Mouse (Mus musculus): Measurements from ENCODE around the gene Atp6v1g3.

Gene Atp6v1g3

DNA sequence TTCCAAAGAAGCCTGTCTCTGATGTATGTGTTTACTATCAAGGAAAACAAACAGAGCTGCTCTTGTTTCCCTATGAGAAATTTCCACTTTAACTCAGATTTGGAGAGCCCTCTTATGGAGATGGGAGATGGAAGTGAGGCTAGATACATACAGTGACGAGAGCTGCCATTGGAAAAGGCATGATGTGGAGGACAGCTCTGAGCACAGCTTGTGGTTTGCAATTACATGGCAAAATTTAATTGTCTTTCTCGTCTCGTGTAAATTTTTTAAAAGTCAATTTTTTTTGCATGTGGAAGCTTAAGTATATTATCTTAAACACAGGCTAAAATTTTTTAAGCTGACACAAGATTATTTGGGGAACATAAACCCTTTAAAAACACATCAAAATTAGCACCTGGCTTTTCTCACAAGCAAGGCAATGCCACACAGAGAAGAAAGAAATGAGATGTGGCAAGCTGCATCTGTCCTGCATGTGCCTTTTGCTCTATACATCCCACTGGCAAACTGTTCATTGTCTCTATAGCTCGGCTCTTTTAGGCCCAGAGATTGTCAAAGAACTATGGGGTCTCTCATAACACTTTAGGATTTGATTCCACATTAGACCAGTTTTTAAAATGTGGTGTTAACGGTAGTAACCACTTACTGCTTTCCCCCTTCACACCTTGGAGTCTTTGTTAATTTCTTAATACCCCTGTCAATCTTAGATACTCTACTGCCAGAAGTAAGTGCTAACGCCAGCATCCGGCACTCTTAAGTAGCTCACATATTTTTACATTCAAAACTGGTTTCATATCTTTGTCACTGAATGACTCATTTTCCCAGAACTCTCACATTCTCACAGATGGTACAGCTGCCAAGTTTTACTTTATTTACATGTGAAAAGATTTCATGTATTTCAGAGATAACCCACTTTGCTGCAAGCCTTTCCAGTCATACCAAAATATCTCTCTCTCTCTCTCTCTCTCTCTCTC lies 16.2 kb downstream of the Atp6v1g3 start:
- no peak for DNase-seq (ENCODE audit: low read depth)

DNA sequence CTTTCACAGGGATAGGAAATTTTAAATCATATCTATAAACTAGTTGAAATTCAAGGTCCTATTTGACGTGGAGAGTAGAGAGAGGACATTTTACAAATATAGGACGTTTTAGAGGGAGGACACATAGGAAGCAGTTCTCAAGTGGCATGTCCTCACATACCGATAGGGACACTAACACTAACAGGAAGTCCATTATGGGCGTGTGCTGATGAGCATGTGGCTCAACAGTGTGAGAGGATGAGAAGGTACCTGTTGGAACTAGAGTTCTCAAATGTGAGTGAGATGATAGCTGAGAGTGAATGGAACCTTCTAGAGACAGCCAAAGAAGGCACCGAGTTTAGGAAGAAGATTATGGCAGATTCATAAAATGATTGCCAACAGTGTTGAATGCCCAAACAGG lies 17.9 kb downstream of the Atp6v1g3 start:
- no peak for DNase-seq (ENCODE audit: low read depth)

DNA sequence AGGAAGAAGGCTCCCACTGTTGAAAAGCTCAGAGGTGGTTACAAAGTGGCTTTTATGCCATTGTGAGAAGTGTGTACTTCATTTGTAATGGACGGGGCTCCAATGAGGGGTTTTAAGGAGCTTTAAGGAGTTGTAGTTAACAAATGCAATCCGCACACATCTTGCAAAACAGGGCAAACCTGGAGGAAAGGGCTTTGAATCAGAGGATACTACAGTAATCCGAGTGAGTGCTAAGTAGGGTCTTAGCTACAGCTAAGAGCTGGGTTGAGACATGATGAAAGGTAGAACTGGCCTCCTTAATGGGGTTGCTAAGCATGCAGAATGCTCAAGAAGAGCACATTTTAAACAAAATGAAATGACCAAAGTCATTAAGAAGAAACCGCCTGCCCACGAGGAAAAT lies 20.9 kb downstream of the Atp6v1g3 start:
- no peak for DNase-seq (ENCODE audit: low read depth)

DNA sequence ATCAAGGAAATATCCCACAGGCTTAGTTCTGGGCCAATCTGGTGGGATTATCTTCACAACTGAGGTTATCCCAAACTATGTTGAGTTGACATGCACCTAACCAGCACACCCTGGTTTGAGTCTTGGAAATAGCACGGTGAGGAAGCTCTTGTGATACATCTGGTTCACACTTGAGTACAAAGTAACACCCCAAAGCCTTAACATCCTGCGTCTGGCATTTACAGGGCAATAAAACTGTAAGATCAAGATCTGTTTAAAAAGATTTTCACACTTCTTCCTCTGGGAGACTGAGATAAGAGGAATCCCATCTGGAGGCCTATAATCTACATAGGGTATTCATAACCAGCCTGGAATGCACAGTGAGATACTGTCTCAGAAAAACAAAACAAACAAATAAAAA lies 24.6 kb downstream of the Atp6v1g3 start:
- DNase-seq (ENCODE audit: low read depth), result no peak

DNA sequence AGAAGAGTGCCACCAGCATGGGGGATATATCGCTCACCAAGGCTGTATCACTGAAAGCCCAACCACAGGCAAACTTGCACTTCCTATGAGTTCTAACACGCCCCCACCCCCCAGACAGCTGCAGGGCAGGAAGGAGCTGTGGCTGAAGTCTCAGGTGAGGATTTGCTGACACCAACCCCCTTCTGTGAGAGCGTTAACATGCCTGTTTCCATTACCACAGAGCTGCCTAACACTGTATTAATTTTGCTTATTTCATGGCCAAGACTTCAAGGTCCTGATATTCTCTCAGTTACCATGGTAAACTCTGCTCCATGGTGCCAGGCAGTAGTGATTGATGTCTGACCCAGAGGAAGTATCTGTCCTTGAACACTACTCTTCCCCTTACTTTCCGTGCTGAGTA lies 26.0 kb downstream of the Atp6v1g3 start:
- peak; percentile 22 for DNase-seq (ENCODE audit: low read depth)

DNA sequence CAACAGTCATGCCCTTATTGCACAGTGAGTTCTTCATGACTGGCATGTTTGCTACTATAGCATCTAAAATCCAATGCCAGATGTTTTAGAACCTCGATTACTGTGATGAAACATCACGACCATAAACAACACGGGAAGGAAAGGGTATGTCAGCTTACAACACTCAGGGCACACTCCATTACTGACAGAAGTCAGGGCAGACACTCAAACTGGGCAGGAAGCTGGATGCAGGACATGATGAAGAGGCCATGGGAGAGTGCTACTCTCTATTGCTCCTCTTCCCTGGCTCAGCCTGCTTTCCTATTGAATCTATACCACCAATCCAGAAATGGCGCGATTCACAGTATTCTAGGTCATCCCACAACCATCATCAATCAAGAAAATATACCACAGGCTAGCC lies 28.4 kb downstream of the Atp6v1g3 start:
- no peak for DNase-seq (ENCODE audit: low read depth)

DNA sequence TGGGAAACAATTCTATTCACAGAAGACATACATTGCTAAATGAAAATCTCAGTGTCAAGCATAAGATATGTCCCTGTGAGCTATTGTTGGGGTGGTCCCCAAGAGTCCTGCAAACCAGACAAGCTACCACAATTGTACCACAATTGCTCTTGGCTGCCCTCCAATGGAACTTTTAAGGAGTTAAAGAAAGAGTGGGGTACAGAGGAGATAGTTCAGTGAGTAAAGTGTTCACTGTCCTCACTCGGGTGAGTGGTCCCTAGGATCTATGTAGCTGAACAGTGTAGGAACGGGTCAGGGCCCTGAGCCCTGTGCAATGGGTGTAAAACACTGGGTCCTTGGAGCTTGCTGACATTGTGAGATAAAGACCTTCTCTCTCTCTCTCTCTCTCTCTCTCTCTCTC lies 29.2 kb downstream of the Atp6v1g3 start:
- DNase-seq (ENCODE audit: low read depth), result no peak

DNA sequence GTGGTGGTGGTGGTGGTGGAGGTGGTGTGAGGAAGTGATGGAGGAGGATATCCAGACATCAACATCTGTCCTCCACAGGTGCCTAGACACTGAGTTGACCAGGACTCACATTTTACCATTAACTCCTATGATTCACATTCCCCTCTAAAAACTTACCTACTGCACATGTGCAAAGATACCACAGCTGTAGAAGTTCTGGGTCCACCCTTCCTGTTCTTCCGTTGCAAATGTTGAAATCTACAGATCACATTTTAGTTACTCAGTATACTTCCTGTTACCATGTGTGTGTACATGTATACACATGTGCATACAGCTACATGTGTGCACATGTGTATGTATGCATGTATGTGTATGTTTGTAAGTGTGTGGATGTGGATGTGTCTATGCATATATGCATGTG lies 29.8 kb downstream of the Atp6v1g3 start:
- no peak for DNase-seq (ENCODE audit: low read depth)

DNA sequence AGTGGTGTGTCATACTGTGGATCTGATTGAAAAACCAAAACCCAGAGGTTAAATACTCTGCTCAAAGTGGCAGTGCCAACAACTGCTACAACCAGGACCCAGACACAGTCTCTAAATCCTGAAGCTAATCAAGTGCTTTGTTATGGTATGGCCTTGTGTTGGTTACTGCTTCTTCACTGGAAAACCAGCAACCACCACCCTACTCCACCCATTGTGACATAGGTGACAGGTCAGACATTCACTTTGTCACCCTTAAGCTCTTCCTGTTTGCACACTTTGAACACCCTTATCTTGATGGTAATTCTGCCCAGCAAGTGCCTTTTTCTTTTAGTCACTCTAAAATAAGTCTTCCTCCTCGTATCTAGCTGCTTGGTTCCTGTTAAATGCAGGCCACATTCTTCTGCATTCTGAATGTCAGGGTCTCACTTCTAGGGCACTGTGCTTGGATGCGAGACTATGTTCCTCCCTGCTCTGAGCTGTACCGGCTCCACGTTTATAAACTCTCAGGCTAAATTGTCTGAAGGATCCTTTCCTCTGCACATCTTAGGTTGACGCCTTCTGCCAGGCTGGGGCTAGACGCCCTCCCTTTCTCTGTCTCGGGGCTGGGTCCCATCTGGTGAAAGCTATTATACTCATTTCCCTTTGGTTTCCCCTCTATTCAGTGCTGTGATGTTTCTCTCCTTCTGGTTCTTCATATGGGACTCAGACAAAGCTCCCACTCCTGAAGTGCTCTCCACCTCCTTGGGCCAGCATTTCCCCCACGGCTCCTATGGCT lies 30.8 kb downstream of the Atp6v1g3 start:
- DNase-seq (ENCODE audit: low read depth), result no peak

DNA sequence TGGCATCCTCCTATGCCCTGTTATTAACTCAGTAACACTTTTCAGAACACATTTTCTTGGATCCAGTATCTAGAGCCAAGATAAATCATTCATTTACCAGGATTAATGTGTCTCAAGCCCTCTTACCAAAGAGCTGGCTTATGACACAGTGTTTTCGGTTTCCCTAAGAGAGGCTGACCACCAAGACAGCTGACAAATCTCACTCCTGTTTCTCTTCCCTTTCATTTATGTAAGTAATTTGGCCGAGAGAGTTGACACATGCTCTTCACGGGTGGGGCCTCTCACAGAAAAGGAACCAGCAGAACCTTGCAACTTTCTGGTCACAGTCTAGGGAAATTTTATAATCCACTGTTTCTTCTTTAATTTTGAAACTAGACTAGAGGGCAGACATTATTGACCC lies 49.1 kb downstream of the Atp6v1g3 start:
- no peak for DNase-seq (ENCODE audit: low read depth)

DNA sequence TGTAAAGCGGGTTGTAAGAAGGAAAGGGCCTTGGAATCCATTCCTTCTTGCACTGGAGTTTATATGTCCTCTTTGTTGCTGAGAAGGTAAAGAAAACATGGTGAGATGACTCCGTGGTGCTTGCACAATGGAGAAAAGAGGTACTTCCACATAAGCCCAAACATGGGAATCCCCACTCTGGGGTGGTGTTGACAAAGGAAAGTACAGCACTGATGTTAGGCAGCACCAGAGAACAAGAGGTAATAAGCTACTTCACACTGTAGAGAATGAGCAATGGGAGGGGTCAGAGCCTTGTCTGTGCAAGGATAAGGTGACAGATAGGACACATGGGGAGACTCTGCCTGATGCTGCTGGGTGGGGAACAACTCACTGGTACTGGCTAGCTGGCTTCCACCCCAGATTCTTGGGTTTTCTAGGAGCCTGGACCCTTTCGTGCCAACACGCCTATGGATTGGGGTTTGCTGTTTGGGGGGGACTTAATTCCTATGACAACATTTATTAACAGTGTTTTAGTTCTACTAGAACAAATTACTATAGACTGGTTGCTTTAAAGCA lies 49.6 kb downstream of the Atp6v1g3 start:
- DNase-seq (ENCODE audit: low read depth), result no peak

DNA sequence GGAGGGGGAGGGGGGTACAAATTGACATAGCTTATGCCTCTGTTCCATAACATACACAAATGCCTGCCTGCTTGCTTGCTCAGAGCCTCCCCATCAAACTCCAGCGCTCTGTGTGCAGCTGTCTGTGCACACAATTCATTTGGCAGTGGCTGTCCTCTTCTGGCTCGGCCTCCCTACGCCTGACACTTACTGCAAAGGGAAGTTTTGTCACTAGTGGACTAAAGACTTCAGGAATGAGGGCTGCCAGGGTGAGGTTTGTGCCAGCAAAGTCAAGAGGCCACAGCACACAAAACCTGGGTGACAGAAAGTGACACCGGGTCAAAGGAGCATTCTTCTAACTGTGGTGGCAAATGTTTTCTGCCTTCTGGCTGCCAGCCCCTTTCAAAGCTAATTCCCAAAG lies 52.6 kb downstream of the Atp6v1g3 start:
- no peak for DNase-seq (ENCODE audit: low read depth)

DNA sequence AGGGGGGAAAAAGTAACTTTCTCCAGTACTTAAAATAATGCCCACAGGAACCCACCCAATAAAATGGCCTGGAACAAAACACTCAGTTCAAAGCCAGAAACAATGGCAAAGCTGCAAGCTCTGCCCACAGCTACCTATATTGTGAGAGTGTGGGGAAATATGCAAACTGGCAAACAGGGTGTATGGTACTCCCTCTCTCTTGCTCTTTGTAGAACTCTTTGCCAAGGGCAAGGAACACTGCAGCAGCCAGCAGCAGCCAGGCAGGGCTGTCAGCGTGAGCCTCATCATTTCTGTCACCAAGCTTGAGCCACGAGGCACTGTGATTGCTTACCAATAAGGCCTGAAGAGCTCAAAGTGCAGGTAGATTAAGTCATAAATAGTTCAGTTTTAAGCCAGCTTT lies 53.0 kb downstream of the Atp6v1g3 start:
- no peak for DNase-seq (ENCODE audit: low read depth)

DNA sequence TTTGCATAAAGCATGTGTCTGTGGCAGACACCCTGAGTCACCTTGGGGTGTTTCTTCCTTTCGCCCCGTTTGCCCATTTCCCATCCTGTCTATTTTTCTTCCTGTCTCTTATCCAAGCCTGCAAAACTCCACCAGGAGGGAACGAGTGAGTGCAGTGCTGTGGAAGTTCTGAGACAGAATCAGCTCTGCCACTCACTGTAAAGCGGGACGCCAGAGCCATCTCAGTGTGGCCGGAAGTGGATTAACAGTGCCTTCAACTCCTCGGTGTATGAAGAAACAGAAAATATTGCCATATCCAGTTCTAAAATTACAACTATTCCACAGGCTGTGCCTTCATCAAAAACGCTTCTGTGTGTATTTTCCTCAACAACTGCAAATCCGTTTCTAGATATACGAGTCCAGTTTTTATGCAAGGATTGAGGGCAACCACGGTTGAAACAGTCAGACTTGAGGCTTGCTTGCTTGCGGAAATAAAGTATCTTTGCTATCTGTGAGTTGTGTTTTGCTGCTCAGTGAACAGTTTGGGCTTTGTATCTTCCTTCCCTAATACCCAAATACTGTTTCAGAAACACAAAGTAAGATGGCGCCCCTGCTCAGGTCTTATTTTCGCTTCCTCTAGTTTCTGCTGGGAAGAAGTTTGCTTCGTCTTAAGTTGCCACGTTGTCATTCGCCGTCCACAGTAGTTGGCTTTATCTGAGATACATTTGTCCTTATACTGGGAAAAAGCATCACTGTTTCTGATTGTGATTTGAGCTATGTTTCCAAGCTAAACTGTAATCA lies 54.1 kb downstream of the Atp6v1g3 start:
- DNase-seq (ENCODE audit: low read depth), result no peak

DNA sequence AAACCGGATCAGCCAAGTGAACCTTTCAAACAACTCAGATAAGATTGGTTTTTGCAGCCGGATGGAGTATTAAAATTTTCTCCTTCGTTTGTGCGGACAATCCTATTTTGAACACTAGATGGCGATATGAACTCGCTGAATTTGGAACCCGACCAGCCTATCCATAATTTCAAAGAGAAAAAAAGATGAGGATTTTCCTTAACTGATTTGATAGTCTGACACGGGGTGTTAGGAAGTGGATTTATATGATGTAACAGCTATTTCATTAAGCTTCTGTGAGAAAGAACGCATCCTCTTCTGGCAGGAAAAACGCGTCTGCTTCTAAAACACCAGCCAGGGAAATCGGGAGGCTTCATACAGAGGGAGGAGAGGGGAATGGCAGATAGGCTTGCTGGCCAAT lies 54.8 kb downstream of the Atp6v1g3 start:
- DNase-seq (ENCODE audit: low read depth), result no peak

DNA sequence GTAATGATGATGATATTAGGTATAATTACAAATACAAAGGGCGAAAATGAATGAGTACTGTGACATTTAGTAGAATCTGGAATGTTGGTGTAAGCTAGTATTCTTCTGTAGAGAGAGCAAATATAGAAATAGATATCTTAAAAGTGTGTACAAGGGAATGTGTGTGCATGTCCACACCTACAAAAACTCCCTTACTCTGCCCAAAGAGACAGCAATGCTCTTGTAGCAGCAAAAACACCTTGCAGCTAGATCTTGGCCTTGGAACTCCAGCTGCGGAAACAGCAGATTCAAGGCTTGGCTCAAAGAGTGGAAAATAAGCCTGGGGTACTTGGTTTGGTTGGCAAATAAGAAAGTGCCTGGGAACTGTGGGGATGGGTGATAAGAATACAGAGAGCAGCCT lies 57.0 kb downstream of the Atp6v1g3 start:
- no peak for DNase-seq (ENCODE audit: low read depth)

DNA sequence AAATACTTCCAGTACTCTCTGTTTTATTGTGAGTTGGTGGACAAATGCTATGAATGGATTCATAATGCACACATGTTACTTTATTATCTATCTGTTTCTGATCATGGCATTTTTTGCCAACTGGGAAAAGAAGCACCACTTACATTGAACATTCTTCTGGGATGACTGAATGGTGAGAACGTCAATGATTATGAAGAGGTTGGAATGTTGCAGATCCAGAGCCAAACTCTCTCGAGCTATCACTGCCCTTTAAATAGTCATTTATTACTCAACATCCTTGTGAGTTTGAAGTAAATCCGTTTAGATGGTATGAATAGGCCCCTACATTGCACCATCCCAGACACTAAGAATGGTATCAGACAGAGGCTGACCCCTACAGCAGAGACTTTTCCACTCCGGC lies 58.1 kb downstream of the Atp6v1g3 start:
- DNase-seq (ENCODE audit: low read depth), result no peak

DNA sequence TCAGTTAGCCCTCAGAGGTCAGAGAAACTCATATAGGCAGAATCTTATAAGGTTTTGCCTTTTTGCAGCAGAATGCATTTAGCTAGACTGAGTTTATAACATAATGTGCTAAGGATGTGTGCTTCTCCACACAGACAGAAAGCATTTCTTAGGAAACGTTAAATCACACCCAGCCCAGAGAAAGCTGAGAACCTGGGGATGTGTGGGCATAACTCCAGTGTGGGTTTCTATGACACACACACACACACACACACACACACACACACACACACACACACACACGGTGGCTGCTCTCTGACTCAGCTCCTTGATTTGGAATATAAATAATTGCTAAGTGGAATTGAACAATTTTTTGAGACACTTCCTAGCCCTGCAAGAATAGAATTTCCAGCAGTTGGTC lies 61.2 kb downstream of the Atp6v1g3 start:
- DNase-seq (ENCODE audit: low read depth), result no peak

DNA sequence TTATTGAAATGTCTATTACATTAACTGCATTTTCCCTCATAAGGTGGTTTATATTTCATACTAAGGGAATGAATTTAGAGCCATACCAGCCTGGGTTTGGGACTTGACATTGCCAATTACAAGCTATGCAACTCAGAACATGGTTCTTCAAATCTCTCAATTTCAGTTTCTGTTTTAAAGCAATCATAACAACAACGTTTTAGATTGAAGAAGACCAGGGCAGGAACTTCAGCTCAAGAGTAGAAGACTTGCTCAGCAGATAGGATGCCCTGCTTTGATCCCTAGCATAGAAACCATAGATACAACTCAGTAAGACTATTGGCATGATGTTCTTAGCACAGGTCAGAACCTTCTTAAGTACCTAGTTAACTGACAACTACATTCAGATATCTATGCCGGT lies 63.9 kb downstream of the Atp6v1g3 start:
- no peak for DNase-seq (ENCODE audit: low read depth)

All from c-Kit-positive CD71-negative TER-119-negative erythroid progenitor cells, embryonic 14.5 days (primary cell).